Mouse (Mus musculus) left cerebral cortex, adult 2 months (tissue): Measurements from ENCODE around the gene Rbm28. TPM values are rescaled to one million over a fixed set of nuclear protein-coding genes. Genes with fewer than 3 reads are reported as not detected.

ENCODE experiments used
- DNase-seq, 2 experiments: peaks; one replicate each; pipeline ENCODE4 v3.0.0; 2021 to 2022; ENCODE audit warnings: low spot score in 2 of 2, mixed read lengths in 1 of 2; ENCODE audit errors: extremely low spot score in 1 of 2
- H3K27ac ChIP-seq: fragments of 200-600 bp; 2 replicates; pipeline ENCODE4 v1.8.1; 2022
- H3K4me3 ChIP-seq: fragments of 200-600 bp; 2 replicates; pipeline ENCODE4 v1.8.1; 2022
- CTCF ChIP-seq: fragments of 200-600 bp; IDR thresholded peaks from 2 replicates; pipeline ENCODE4 v1.8.1; 2022; ENCODE audit warnings: antibody characterized with exemption, mild to moderate bottlenecking, moderate library complexity
- intact Hi-C: fragments of 180-260 bp; cut with DNase I; formaldehyde crosslinking; loops from one replicate; pipeline ENCODE4 v1.15.1; 2025
- total RNA-seq, 2 experiments: library from RNA; stranded (reverse); gene quantifications; 2 replicates each; pipeline ENCODE4 v1.2.3; 2021

Rbm28 gene
- total RNA-seq, 2 experiments from 2014 or later, result 51.0 to 52.3 TPM

GRCm38 (mm10) chr6:29118963-29119362 is 45.8 kb downstream of the Rbm28 start:
- H3K27ac ChIP-seq, result no peak overlapping the region
- intact Hi-C loops, result no loop called here
- no peak for DNase-seq
- TF ChIP-seq CTCF, result no peak
- H3K4me3 ChIP-seq, result no peak overlapping the region

GRCm38 (mm10) chr6:29118231-29118630 is 46.6 kb downstream of the Rbm28 start:
- no peak overlapping the region for H3K4me3 ChIP-seq
- intact Hi-C loops, result no loop called here
- no peak for TF ChIP-seq CTCF
- no peak for DNase-seq
- H3K27ac ChIP-seq, result peak overlapping the region; percentile 0; the same call in 1 of the 2 replicates

GRCm38 (mm10) chr6:29117417-29118104 is 47.2 kb downstream of the Rbm28 start:
- TF ChIP-seq CTCF, result no peak
- DNase-seq, result peak in 1 of 2 experiments; percentile 54
- Histone ChIP-seq H3K4me3 (no peak overlapping the region), H3K27ac (peak overlapping the region; percentile 46; the same call in 1 of the 2 replicates)
- intact Hi-C loops, result no loop called here

- no peak for TF ChIP-seq CTCF
- no peak for DNase-seq
Measured at GRCm38 (mm10) chr6:29115756-29116155, 49.0 kb downstream of the Rbm28 start.

DNA sequence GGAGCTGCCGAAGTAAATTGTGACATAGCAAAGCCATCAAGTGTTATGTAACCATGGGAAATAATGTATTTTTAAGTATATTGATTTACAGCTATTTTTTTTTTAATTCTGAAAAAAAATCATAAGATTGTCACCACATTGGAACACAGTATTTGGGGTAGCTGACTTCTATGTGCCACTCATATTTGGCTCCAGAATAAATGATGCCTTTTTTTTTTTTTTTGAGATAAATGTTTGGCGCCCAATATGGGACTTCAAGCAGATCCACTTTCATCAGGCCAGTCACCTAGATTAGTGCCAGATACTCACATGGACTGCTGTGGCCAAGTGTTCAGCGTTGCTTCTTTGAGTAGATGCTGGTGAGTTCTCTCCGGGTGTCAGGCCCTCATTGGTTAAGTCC is 53.3 kb downstream of the Rbm28 start:
- no peak for TF ChIP-seq CTCF
- DNase-seq, result no peak
- intact Hi-C loops, result no loop called here
- H3K4me3 ChIP-seq, result no peak overlapping the region
- no peak overlapping the region for H3K27ac ChIP-seq

More at GRCm38 (mm10) chr6:29115756-29116155, 49.0 kb downstream of the Rbm28 start:
- intact Hi-C loops, result no loop called here
- H3K27ac ChIP-seq, result no peak overlapping the region
- H3K4me3 ChIP-seq, result no peak overlapping the region

- H3K4me3 ChIP-seq, result no peak overlapping the region
- DNase-seq, result no peak
- intact Hi-C loops, result no loop called here
- no peak for TF ChIP-seq CTCF
- H3K27ac ChIP-seq, result no peak overlapping the region
Measured at GRCm38 (mm10) chr6:29108376-29108775, 56.4 kb downstream of the Rbm28 start.

- intact Hi-C loops, result loop anchor here (1.0 kb wide), 1 partner anchor 45 kb away; no protein-coding TSS in a partner anchor
- Histone ChIP-seq H3K27ac (peak overlapping the region; percentile 56; the same call in 1 of the 2 replicates), H3K4me3 (no peak overlapping the region)
- TF ChIP-seq CTCF, result no peak
- DNase-seq, result peak; percentile 34 to 46
Measured at GRCm38 (mm10) chr6:29101248-29101864, 63.5 kb downstream of the Rbm28 start.

DNA sequence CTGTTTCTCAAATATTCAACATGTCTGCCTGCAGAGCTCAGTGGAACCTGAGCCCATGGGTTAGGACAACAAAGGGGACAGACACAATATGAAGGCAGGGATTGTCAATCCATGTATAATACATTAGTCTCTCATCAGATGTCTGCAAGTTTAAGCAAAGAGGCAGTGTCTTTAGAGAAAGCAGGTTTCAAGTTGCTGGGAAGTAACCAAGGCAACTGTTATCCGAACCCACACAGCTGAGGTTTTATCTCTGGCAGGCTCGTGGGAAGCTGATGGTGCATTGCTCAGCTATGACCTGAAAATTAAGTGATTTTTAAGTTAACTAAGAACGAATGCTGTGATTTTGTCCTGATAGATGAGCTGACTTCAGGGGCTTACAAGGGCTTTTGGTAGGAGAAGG is 64.4 kb downstream of the Rbm28 start:
- Histone ChIP-seq H3K4me3 (no peak overlapping the region), H3K27ac (peak overlapping the region; percentile 56; the same call in 1 of the 2 replicates)
- intact Hi-C loops, result no loop called here
- TF ChIP-seq CTCF, result no peak
- peak in 1 of 2 experiments; percentile 33 for DNase-seq

- intact Hi-C loops, result no loop called here
- DNase-seq, result peak; percentile 24 to 56
Measured at GRCm38 (mm10) chr6:29099536-29100170, 65.2 kb downstream of the Rbm28 start.

GRCm38 (mm10) chr6:29092904-29093303 is 71.9 kb downstream of the Rbm28 start:
- TF ChIP-seq CTCF, result peak; percentile 36
- intact Hi-C loops, result loop anchor here (2.0 kb wide), 1 partner anchor 50 kb away; no protein-coding TSS in a partner anchor

More at GRCm38 (mm10) chr6:29099536-29100170, 65.2 kb downstream of the Rbm28 start:
- Histone ChIP-seq H3K4me3 (no peak overlapping the region), H3K27ac (peak overlapping the region; percentile 44)
- TF ChIP-seq CTCF, result no peak

GRCm38 (mm10) chr6:29092234-29092633 is 72.6 kb downstream of the Rbm28 start:
- Histone ChIP-seq H3K4me3 (no peak overlapping the region), H3K27ac (no peak overlapping the region)
- DNase-seq, result no peak
- intact Hi-C loops, result loop anchor here (2.0 kb wide), 1 partner anchor 51 kb away; no protein-coding TSS in a partner anchor
- no peak for TF ChIP-seq CTCF

More at GRCm38 (mm10) chr6:29092904-29093303, 71.9 kb downstream of the Rbm28 start:
- no peak overlapping the region for H3K27ac ChIP-seq
- no peak for DNase-seq
- no peak overlapping the region for H3K4me3 ChIP-seq
